Comparison of ENCODE assay signal across 27 mouse cellular contexts in the genomic region with DNA sequence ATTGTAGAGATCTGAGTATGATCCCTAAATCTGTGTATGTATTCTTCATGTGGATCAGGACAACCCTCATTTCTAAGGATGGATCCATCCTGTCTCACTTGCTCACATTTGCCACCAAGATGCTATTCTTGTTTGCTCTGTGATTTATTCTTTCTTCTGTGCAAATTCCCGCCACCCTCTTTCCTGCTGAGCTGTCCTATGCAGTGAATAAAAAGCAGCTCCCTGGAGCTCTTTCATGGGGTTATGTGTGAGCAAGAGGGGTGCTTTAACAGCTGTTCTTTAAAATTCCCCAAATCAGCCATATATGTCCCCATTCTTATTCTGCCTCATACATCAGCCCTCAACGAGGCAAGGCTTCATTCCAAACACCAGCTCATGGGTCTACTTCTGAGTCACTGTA.
DNase-seq lines count a peak whose midpoint lies in the region; ATAC-seq lines count a peak whose summit lies in the region.
"Had no signal": no experiment of that assay in that cellular context is flagged by ENCODE, and none has a peak within 500 bp of the region (broad histone marks: within the 10 kb centered on the region; RNA-seq: fewer than 3 reads in every experiment).

No protein-coding gene starts in this region.

- no peak overlapping the region for H3K4me2 ChIP-seq in neural tube, embryonic 13.5 days
- H3K4me2 ChIP-seq: embryonic facial prominence, embryonic 13.5 days; embryonic facial prominence, embryonic 15.5 days; forebrain, embryonic 13.5 days; forebrain, embryonic 15.5 days had no signal

- H3K9me3 ChIP-seq in neural tube, embryonic 13.5 days: no peaks in the 10 kb centered on the region
- H3K9me3 ChIP-seq: embryonic facial prominence, embryonic 13.5 days; embryonic facial prominence, embryonic 15.5 days; forebrain, embryonic 13.5 days; forebrain, embryonic 15.5 days; G1E had no signal

- 44% methylated on average over 2 of the region's 2 CpGs for WGBS in neural tube, embryonic 13.5 days

- no peak for DNase-seq in frontal cortex, postnatal 25 days (ENCODE audit: low spot score in 2 of 2)
- no peak for DNase-seq in neural tube, embryonic 10.5 days (ENCODE audit: extremely low spot score, low spot score)
- peak; percentile 41 for DNase-seq in brain, adult 2 months (ENCODE audit: low read depth, low spot score)
- DNase-seq: adrenal gland, adult 8-10 months; adrenal gland, postnatal 14 days; adrenal gland, postnatal 36 days; B cell, adult 2 months; cerebellum, adult 11 months; cerebellum, adult 18-20 months; cerebellum, adult 8-10 months; cerebellum, adult 9-11 months; cerebellum, postnatal 14 days; cerebellum, postnatal 36 days; embryo, embryonic 11 days; forebrain, postnatal 0 days had no signal

- no peaks in the 10 kb centered on the region for H3K27me3 ChIP-seq in neural tube, embryonic 13.5 days
- H3K27me3 ChIP-seq: CH12.LX; embryonic facial prominence, embryonic 13.5 days; embryonic facial prominence, embryonic 15.5 days; forebrain, embryonic 13.5 days; forebrain, embryonic 15.5 days had no signal

- no peak overlapping the region for H3K9ac ChIP-seq in neural tube, embryonic 13.5 days
- H3K9ac ChIP-seq: embryonic facial prominence, embryonic 13.5 days; embryonic facial prominence, embryonic 15.5 days; forebrain, embryonic 13.5 days; forebrain, embryonic 15.5 days; forebrain, postnatal 0 days had no signal

- no peaks in the 10 kb centered on the region for H3K36me3 ChIP-seq in neural tube, embryonic 13.5 days
- H3K36me3 ChIP-seq: embryonic facial prominence, embryonic 13.5 days; embryonic facial prominence, embryonic 15.5 days; forebrain, embryonic 15.5 days; G1E had no signal

- H3K4me1 ChIP-seq in neural tube, embryonic 13.5 days (replicated peaks): no peaks in the 10 kb centered on the region
- H3K4me1 ChIP-seq: embryonic facial prominence, embryonic 13.5 days; embryonic facial prominence, embryonic 15.5 days; forebrain, embryonic 13.5 days; forebrain, embryonic 15.5 days had no signal

- ATAC-seq in frontal cortex, adult (ENCODE audit: low TSS enrichment): peak; percentile 59; the same call in 1 of the 2 replicates
- peak; percentile 32; the same call in 1 of the 2 replicates for ATAC-seq in neural tube, embryonic 13.5 days (ENCODE audit: low read depth)
- ATAC-seq: activated CD4-positive, CD25-positive, alpha-beta regulatory T cell, adult 4 months; CD4-positive, CD25-positive, alpha-beta regulatory T cell, adult 4 months; forebrain, embryonic 13.5 days; forebrain, embryonic 15.5 days; forebrain, postnatal 0 days; Patski had no signal

- no peak overlapping the region for H3K27ac ChIP-seq in neural tube, embryonic 13.5 days (replicated peaks)
- H3K27ac ChIP-seq: embryonic facial prominence, embryonic 13.5 days; embryonic facial prominence, embryonic 15.5 days; forebrain, embryonic 13.5 days; forebrain, embryonic 15.5 days had no signal

- no peak overlapping the region for H3K4me3 ChIP-seq in neural tube, embryonic 13.5 days
- H3K4me3 ChIP-seq: embryonic facial prominence, embryonic 13.5 days; embryonic facial prominence, embryonic 15.5 days; erythroblast, embryonic 14.5 days; forebrain, embryonic 13.5 days; forebrain, embryonic 15.5 days had no signal
